Mouse (Mus musculus) spleen, postnatal 0 days (tissue): Measurements from ENCODE around the gene Trafd1. TPM values are rescaled to one million over a fixed set of nuclear protein-coding genes. Genes with fewer than 3 reads are reported as not detected.

Source experiments
- polyA plus RNA-seq: library from polyadenylated mRNA; unstranded; fragments of >200 nt; fragmentation: Nextera tagmentation; extraction: Ambion mirVana; gene quantifications from 2 replicates; pipeline ENCODE4 v1.2.1, GENCODE M21; 2015

Gene Trafd1
- 41.2 and 50.3 TPM in 2 replicates for polyA plus RNA-seq

GRCm38 (mm10) chr5:121385461-121386119 is at the start of gene Trafd1:
Trafd1 (minus strand) TSS chr5:121385632.

GRCm38 (mm10) chr5:121397187-121398145 is 12.0 kb upstream of the Trafd1 start, which contains the start of gene Naa25:
Naa25 (plus strand) TSS chr5:121397936.

Other genes with a start within 250 kb of the Trafd1 start
- 13.9 and 14.6 TPM in 2 replicates for gene Ptpn11, start 194.2 kb downstream of the Trafd1 start, polyA plus RNA-seq
- gene Rpl6, start 181.2 kb downstream of the Trafd1 start, polyA plus RNA-seq = 589 and 626 TPM in 2 replicates
- gene Hectd4, start 165.4 kb downstream of the Trafd1 start, polyA plus RNA-seq = 8.7 and 10.5 TPM in 2 replicates
- gene Naa25, start 12.3 kb upstream of the Trafd1 start, polyA plus RNA-seq = 20.0 and 20.2 TPM in 2 replicates
- 1.4 and 2.0 TPM in 2 replicates for gene Tmem116, start 66.3 kb upstream of the Trafd1 start, polyA plus RNA-seq
- gene Erp29, start 66.9 kb upstream of the Trafd1 start, polyA plus RNA-seq = 119 and 125 TPM in 2 replicates
- gene Adam1b, start 117.8 kb upstream of the Trafd1 start, polyA plus RNA-seq = not detected in 2 replicates
- 0.85 and 0.93 TPM in 2 replicates for gene Adam1a, start 159.8 kb upstream of the Trafd1 start, polyA plus RNA-seq
- not detected in 2 replicates for gene Gm42878, start 159.8 kb upstream of the Trafd1 start, polyA plus RNA-seq
- gene Mapkapk5, start 160.3 kb upstream of the Trafd1 start, polyA plus RNA-seq = 31.2 and 33.3 TPM in 2 replicates
- 131 and 184 TPM in 2 replicates for gene Aldh2, start 208.2 kb upstream of the Trafd1 start, polyA plus RNA-seq
- 1.2 and 1.7 TPM in 2 replicates for gene Acad12, start 233.3 kb upstream of the Trafd1 start, polyA plus RNA-seq